Mouse (Mus musculus) macrophage (primary cell): ENCODE results near the gene Hsf2bp. TPM values are rescaled to one million over a fixed set of nuclear protein-coding genes. Genes with fewer than 3 reads are reported as not detected.
A peak's percentile ranks its signal among the peaks of the same experiment; 100 is the strongest.

Experiments
- H3K27ac ChIP-seq: fragments of 350-480 bp; formaldehyde crosslinking; 2 replicates; pipeline ENCODE4 v1.9.0; 2021
- H3K36me3 ChIP-seq: fragments of 350-480 bp; formaldehyde crosslinking; 2 replicates; pipeline ENCODE4 v1.9.0; 2021; ENCODE audit errors: inconsistent target
- H3K4me3 ChIP-seq: fragments of 350-480 bp; formaldehyde crosslinking; 2 replicates; pipeline ENCODE4 v1.9.0; 2021; ENCODE audit errors: inconsistent target
- H3K79me2 ChIP-seq: fragments of 350-480 bp; formaldehyde crosslinking; 2 replicates; pipeline ENCODE4 v1.9.0; 2021; ENCODE audit errors: inconsistent target
- WGBS: methylation state at CpG from one replicate; pipeline ENCODE4 v1.1.7; 2026; ENCODE audit warnings: inconsistent platforms; ENCODE audit not compliant: missing documents; 5-methylcytosine and 5-hydroxymethylcytosine counted together
- polyA plus RNA-seq: library from polyadenylated mRNA; stranded (reverse); fragments of 250-400 nt; gene quantifications from 3 replicates; pipeline ENCODE4 v1.2.4, GENCODE M21; 2018; ENCODE audit warnings: inconsistent platforms

The Hsf2bp gene
- polyA plus RNA-seq, 1 experiment from 2014 or later = not detected

DNA sequence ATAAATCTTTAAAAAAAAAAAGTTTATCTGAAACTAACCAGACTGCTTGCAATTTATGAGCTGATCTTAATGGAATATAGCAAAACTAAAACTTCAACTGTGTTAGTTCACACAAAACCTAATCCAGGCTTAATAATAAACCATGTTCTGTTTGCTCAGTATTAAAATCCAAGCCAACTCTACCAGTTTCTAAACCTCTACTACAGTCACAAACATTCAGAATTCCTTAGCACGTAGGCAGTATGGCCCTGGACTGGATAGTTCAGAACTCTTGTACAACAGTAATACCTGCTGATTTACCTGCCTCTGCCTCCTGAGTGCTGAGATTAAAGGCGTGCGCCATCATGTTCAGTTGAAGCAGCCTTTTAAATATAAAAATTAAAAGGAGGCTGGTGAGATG, 14.2 kb downstream of the Hsf2bp start:
- WGBS = 100% methylated on average over 3 of the region's 3 CpGs
- H3K36me3 ChIP-seq = no peaks in the 10 kb centered on the region
- H3K27ac ChIP-seq = no peak overlapping the region

DNA sequence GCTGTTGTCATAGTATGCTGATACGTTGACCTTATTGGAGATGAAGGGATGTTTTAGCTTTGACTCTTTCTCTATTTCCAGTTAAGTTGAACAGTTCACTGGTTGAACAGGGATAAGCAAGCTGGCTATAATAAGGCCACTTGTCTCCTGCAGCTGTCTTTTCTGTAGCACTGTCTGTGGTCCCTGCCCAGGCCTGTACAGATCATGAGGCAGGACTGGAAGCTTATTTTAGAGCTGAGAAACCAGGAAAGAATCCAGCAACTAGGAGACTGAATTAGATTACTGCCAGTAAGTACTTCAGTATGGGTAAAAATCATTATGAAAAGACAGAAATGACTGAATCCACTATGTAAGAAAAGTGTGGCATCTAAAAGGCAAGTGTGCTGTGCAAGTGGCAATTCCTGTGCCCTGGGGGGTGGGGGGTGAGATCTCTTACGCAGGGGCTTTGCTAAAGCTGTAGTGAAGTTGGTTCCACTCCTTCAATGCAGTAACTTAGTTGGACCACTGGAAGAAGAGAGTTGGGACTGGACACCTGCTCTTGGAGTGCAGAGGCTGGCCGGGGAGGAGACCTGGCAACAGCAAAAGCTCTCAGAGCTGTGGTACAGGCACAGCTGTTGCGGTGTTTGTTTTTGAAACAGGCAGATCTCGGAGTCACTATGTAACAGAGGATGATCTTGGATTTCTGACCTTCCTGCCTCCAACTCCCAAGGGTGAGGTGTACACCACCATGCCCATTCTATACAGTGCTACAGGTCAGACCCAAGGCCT, 17.8 kb downstream of the Hsf2bp start:
- no peaks in the 10 kb centered on the region for H3K36me3 ChIP-seq
- no peak overlapping the region for H3K4me3 ChIP-seq
- no peak overlapping the region for H3K27ac ChIP-seq
- H3K79me2 ChIP-seq = no peaks in the 10 kb centered on the region
- WGBS = 95% methylated on average over 5 of the region's 5 CpGs

More for the DNA sequence above, 14.2 kb downstream of the Hsf2bp start:
- Histone ChIP-seq H3K4me3 (no peak overlapping the region), H3K79me2 (no peaks in the 10 kb centered on the region)

DNA sequence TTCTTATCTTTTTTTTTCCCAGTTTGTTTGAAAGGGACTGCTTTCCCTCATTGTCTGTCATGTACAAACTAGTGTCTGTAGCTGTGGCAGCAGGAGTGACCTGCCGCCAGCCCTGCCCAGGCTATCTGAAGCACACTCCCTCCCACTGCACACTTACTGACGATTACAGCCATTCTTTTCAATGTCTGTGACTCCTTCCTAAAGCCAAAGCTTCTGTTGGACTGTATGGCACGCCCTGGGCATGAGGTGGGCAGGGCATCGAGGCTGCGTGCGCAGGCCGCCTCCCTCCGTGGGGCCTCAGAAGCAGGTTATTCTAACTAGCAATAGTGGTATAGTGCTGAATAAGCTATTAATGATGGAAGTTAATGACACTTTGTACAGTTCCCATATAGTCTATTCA, 19.7 kb downstream of the Hsf2bp start:
- Histone ChIP-seq H3K27ac (no peak overlapping the region), H3K4me3 (no peak overlapping the region), H3K79me2 (no peaks in the 10 kb centered on the region), H3K36me3 (no peaks in the 10 kb centered on the region)
- WGBS = 95% methylated on average over 8 of the region's 8 CpGs

DNA sequence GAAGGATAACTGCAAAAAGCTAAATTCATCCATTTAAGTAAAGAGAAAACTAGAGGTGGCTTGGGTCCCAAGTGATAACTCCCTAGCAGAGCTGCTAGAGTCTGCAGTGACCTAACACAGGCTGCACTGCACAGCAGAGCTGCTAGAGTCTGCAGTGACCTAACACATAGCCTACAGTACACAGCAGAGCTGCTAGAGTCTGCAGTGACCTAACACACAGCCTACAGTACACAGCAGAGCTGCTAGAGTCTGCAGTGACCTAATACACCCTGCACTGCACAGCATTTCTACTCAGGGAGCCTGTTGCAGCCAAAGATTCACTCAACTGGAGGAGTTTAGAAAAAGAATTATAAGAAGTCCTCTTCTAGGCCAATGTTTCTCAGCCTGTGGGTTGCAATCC, 22.5 kb downstream of the Hsf2bp start:
- no peaks in the 10 kb centered on the region for H3K79me2 ChIP-seq
- no peaks in the 10 kb centered on the region for H3K36me3 ChIP-seq
- no peak overlapping the region for H3K4me3 ChIP-seq
- H3K27ac ChIP-seq = no peak overlapping the region

DNA sequence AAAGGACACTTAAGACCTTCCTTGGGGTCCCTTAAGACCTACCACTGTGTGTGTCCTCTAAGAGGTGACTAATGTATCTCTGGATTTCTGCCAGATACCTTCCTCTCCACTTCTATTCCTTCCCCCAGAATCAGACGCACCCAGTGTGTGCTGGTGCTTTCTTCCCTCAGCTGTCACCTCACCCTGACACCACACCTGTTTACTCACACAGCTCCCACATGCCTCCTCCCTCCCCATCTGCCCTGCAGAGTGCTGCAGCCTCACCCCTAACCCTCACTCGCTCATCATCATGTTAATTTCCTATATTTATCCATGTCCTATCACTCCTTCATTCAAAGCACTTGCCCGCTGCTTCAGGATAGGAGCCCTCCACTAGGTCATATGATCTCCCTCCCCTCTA, 23.9 kb downstream of the Hsf2bp start:
- 77% methylated on average over 3 of the region's 3 CpGs for WGBS
- Histone ChIP-seq H3K4me3 (no peak overlapping the region), H3K36me3 (no peaks in the 10 kb centered on the region), H3K79me2 (no peaks in the 10 kb centered on the region), H3K27ac (no peak overlapping the region)

DNA sequence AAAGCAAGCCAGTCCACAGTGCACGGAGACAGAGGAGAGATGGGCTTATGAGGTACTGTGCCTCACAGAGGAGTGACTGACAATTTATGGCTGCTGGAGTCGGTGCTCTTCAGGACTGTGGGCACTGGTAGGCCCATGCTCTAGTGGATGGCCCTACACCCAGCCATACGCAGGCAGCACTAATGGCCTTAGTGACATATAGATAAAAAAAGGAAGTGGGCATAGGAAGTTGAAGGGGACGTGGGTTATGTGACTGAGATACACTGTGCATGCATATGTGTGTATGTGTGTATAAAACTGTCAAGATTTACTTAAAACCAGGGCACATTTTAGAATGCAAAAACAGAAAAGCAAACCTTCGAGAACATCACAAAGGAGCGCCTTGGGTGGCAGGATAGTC, 24.5 kb downstream of the Hsf2bp start:
- H3K36me3 ChIP-seq = no peaks in the 10 kb centered on the region
- no peaks in the 10 kb centered on the region for H3K79me2 ChIP-seq
- WGBS = 65% methylated on average over 6 of the region's 6 CpGs
- no peak overlapping the region for H3K27ac ChIP-seq
- H3K4me3 ChIP-seq = no peak overlapping the region

DNA sequence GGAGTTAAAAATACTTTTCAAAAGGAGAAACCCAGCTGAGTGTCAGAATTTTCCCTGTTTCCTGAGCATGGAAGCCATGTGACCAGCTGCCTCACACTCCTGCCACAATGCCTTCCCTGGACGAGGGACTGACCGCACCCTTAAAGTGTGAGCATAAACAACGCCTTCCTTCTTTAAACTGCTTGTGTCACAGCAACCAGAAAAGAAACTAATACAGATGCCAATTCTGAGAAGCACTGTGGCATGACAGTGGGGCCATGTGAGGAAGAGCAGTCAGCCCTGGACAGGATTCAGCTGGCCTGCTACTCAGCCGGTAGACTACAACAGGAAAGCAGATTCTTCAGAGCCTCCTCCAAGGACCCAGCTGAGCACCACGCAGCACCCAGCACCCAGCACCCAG, 29.3 kb downstream of the Hsf2bp start:
- no peaks in the 10 kb centered on the region for H3K79me2 ChIP-seq
- H3K36me3 ChIP-seq = no peaks in the 10 kb centered on the region
- H3K4me3 ChIP-seq = no peak overlapping the region
- H3K27ac ChIP-seq = no peak overlapping the region
- 85% methylated on average over 5 of the region's 5 CpGs for WGBS

DNA sequence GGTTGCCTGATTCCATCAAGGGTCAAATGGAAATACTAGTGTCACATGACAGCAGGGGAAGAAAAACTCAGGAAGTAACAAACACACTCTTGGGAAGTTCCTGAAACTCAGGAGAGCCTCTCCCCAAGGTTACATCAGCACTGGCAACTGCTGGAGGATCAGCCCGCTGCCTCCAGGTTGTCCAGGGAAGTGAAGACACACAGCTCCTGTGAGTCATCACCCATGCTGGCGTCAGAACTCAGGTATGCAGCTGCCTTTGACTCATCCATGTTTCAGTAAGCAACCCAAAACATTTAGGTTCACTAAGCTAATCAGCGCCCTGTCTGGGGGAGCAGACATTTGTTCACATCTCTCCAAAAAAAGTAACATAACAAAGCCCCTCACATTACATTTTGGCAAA, 32.9 kb downstream of the Hsf2bp start:
- whole genome bisulfite sequencing = 79% methylated on average over 3 of the region's 3 CpGs
- Histone ChIP-seq H3K36me3 (no peaks in the 10 kb centered on the region), H3K79me2 (no peaks in the 10 kb centered on the region), H3K4me3 (no peak overlapping the region), H3K27ac (no peak overlapping the region)

DNA sequence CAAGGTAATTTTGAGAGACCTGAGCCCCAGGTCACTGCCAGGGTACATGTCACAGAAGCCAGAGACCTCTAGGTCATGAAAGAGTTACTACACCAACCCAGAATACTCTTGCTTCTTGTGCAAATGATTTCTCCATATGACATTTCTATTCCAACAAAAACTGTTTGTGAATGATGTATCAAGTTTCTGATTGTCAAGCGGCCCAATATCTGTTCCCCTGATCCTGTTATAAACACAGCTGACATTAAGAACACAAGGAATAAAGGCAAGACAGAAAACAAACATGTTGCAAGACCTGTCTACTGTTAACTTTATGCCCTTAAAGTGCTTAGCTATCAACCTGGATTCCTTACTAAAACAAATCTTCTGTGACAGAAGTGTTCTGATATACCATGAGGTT, 37.8 kb downstream of the Hsf2bp start:
- 100% methylated on average over 1 of the region's 1 CpGs for WGBS
- Histone ChIP-seq H3K27ac (no peak overlapping the region), H3K4me3 (no peak overlapping the region)

DNA sequence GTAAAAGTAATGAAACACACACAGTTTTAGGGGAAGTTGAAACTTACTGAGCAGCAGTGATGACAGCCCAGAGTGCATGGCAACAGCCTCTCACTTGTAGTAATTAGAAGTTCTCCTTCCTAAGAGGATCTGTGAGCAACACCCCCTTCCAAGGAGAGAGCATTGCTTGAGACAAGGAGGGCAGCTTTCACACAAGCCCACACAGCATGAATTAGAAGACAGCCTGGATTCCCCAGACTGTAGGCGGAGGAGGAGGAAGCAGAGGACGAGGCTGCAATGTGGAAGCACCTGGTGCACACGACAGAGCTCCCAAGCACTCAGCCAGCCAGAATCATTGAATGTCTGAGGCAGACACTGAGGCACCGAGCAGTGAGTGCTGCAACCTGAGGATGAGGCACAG, 39.8 kb downstream of the Hsf2bp start:
- 66% methylated on average over 4 of the region's 4 CpGs for WGBS
- H3K79me2 ChIP-seq = no peaks in the 10 kb centered on the region
- H3K4me3 ChIP-seq = no peak overlapping the region
- no peaks in the 10 kb centered on the region for H3K36me3 ChIP-seq
- H3K27ac ChIP-seq = peak overlapping the region; percentile 27

More for the DNA sequence above, 37.8 kb downstream of the Hsf2bp start:
- no peaks in the 10 kb centered on the region for H3K79me2 ChIP-seq
- no peaks in the 10 kb centered on the region for H3K36me3 ChIP-seq

DNA sequence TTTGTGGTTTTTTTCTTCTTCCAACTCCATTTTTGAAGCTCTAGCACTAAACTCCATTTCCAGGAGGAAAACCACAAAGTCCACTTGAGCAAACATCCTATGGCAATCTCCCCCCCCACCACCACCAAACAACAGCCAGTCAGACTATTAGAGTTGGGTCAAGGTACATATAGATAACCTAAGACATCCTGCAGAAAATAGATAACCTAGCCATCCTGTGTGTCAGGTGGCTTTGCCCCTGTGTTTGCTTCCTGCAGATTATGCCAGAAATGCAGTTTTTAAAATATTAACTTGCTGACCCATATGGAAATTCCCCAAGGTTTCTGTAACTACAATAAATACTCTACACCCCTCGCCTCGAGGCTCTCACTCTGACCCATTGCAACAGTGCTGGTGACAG, 40.4 kb downstream of the Hsf2bp start:
- peak overlapping the region; percentile 27 for H3K27ac ChIP-seq
- H3K4me3 ChIP-seq = no peak overlapping the region
- no peaks in the 10 kb centered on the region for H3K79me2 ChIP-seq
- 41% methylated on average over 2 of the region's 2 CpGs for WGBS
- no peaks in the 10 kb centered on the region for H3K36me3 ChIP-seq

DNA sequence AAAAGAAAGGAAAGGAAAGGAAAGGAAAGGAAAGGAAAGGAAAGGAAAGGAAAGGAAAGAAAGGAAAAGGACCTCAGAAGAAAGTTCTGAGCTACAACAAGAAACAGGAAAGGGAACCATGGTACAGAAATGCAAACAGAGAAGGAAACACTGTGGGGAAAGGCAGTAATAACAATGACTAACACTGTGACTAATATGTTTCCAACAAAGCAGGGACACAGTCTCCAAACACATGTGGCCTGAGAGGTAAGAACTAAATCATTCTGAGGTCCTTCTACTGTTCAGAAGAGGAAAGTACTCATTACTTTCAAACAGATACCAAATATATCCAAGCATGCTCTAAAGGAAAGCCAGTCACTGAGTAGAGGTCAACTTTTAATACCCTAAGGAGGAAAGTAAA, 42.0 kb downstream of the Hsf2bp start:
- Histone ChIP-seq H3K4me3 (no peak overlapping the region), H3K79me2 (no peaks in the 10 kb centered on the region), H3K27ac (peak overlapping the region; percentile 50), H3K36me3 (no peaks in the 10 kb centered on the region)

DNA sequence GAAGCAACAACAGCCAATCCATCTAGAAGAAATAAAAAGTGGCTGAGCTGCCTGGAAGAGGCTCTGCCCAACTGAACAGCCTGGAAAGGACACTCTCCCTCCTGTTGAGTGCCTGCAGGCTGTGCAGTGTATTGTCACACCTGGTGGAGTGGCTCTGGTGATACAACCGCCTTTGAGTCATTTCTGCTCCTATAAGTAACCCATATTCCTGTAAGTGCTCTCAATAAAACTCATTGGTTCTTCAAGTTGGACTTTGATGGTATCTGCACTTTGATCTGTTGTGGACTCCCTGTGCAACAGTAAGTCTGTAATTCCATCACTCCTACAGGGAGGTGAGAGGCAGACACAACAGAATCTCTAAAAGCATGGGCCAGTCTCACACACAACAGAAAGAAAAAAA, 42.8 kb downstream of the Hsf2bp start:
- Histone ChIP-seq H3K36me3 (no peaks in the 10 kb centered on the region), H3K79me2 (no peaks in the 10 kb centered on the region), H3K4me3 (no peak overlapping the region), H3K27ac (0 out of 2 replicates have a peak overlapping the region, but pooled peaks have one; percentile 50)
- 88% methylated on average over 1 of the region's 1 CpGs for WGBS

DNA sequence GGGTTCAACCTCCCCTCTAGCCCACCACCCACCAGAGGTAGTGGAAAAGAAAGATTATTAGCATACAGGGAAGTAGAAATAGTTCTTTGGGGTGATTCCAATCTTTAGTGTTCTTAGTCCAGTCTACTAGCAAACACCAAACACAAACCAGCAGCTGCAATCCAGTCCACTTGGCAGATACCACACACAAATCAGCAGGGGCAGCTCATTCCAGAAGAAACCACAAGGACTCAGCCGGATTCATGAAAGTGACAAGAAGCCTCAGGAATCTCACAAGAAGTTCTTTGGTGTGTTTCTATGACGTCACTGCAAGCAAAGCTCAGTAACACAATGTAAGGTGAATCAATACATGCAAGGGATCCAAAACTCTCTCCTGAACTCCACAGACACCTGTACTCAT, 44.1 kb downstream of the Hsf2bp start:
- no peaks in the 10 kb centered on the region for H3K36me3 ChIP-seq
- H3K4me3 ChIP-seq = no peak overlapping the region
- no peaks in the 10 kb centered on the region for H3K79me2 ChIP-seq
- H3K27ac ChIP-seq = no peak overlapping the region
- WGBS = 97% methylated on average over 2 of the region's 2 CpGs

DNA sequence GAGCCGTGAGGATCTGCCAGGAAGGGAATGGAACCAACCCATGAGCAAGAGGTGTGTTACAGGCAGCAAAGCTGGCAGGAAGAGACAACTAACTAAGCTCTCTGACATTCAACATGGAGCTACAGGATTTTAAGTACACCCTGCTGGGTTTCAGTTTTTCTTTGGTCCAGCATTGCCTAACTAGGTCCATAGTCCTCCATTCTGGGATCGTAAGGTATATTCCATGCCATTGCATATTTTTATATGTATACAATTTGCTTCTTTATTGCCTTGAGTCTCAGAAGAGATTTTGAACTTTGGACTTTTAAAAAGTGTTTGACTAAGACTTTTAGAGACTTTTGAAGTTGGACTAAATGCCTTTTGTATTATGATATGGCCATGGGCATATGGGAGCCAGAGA, 47.1 kb downstream of the Hsf2bp start:
- Histone ChIP-seq H3K4me3 (no peak overlapping the region), H3K27ac (no peak overlapping the region), H3K79me2 (no peaks in the 10 kb centered on the region), H3K36me3 (no peaks in the 10 kb centered on the region)
- 86% methylated on average over 2 of the region's 2 CpGs for WGBS

DNA sequence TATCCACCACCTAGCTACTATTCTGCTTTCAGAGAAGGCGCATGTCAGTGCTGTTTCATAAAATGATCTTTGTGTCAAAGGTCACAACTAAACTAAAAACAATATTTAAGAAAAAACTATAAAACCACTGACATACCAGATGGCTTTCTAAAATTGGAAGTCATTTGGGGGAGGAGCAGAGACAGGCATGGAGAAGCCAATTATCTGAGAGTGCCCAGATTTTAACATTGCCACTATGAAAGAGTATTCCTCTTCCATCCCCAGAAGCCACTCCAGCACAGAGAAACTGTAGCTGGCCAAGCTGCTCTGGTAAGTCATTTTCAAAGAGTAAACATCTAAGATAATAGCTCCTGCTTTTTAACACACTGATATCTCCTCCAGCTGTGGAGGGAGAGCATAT, 49.2 kb downstream of the Hsf2bp start:
- Histone ChIP-seq H3K4me3 (no peak overlapping the region), H3K27ac (no peak overlapping the region), H3K79me2 (no peaks in the 10 kb centered on the region), H3K36me3 (no peaks in the 10 kb centered on the region)
- WGBS = 88% methylated on average over 1 of the region's 1 CpGs
